Mouse (Mus musculus): ENCODE measurements at regions not wholly inside any gene's neighbourhood (a gene's known extent, or its start where the extent isn't known, plus 50 kb on each side); places are given as distances from the start of the nearest gene placed in this dataset.

GRCm38 (mm10) chr3:8720586-8721100 is 889.2 kb downstream of the Zfp704 start:
- Histone ChIP-seq H3K4me3 (replicated peaks; ENCODE audit: insufficient read depth, low read depth, low read length) (no peak overlapping the region), H3K27me3 (ENCODE audit: control insufficient read depth, insufficient read depth, low read length) (no peaks in the 10 kb centered on the region), H3K4me1 (ENCODE audit: control insufficient read depth, insufficient read depth, low read length) (no peaks in the 10 kb centered on the region), H3K27ac (ENCODE audit: insufficient read depth, low read length) (no peak overlapping the region)
- WGBS = 64% methylated on average over 7 of the region's 7 CpGs
- no peak for DNase-seq
- no peak for TF ChIP-seq CTCF (IDR thresholded peaks at IDR 0.05; ENCODE audit: borderline replicate concordance, insufficient read depth, low read depth, low read length)
- no peak for TF ChIP-seq POLR2A (IDR thresholded peaks at IDR 0.05; ENCODE audit: borderline replicate concordance, insufficient read depth, low read length)

- H3K4me3 ChIP-seq (replicated peaks; ENCODE audit: insufficient read depth, low read depth, low read length) = no peak overlapping the region
- H3K4me1 ChIP-seq (ENCODE audit: control insufficient read depth, insufficient read depth, low read length) = no peaks in the 10 kb centered on the region; the same call in 1 of the 2 replicates
- no peak overlapping the region for H3K27ac ChIP-seq (ENCODE audit: insufficient read depth, low read length)
- no peak for TF ChIP-seq POLR2A (IDR thresholded peaks at IDR 0.05; ENCODE audit: borderline replicate concordance, insufficient read depth, low read length)
- no peak for TF ChIP-seq CTCF (IDR thresholded peaks at IDR 0.05; ENCODE audit: borderline replicate concordance, insufficient read depth, low read depth, low read length)
- WGBS = 48% methylated on average over 9 of the region's 9 CpGs
- no peak for DNase-seq
- H3K27me3 ChIP-seq (ENCODE audit: control insufficient read depth, insufficient read depth, low read length) = no peaks in the 10 kb centered on the region
Measured at GRCm38 (mm10) chr3:8718206-8718605, 891.7 kb downstream of the Zfp704 start.

- WGBS = 11% methylated on average over 18 of the region's 18 CpGs
- TF ChIP-seq POLR2A (IDR thresholded peaks at IDR 0.05; ENCODE audit: borderline replicate concordance, insufficient read depth, low read length) (no peak), CTCF (IDR thresholded peaks at IDR 0.05; ENCODE audit: borderline replicate concordance, insufficient read depth, low read depth, low read length) (no peak)
- peaks cover 7% of the 10 kb centered on the region; the same call in 1 of the 2 replicates for H3K4me1 ChIP-seq (ENCODE audit: control insufficient read depth, insufficient read depth, low read length)
- H3K27me3 ChIP-seq (ENCODE audit: control insufficient read depth, insufficient read depth, low read length) = no peaks in the 10 kb centered on the region
- H3K4me3 ChIP-seq (replicated peaks; ENCODE audit: insufficient read depth, low read depth, low read length) = peak overlapping the region; percentile 11
- DNase-seq = peak in 1 of 2 experiments; percentile 11
- no peak overlapping the region for H3K27ac ChIP-seq (ENCODE audit: insufficient read depth, low read length)
Measured at GRCm38 (mm10) chr3:8717334-8717812, 892.5 kb downstream of the Zfp704 start.
